In genomic region chr16:31492921-31493549, GRCm38 (mm10) we compare ENCODE assay signal across 8 mouse cellular contexts.
DNase-seq lines count a peak whose midpoint lies in the region; ATAC-seq and TF ChIP-seq lines count a peak whose summit lies in the region.
"Had no signal": no experiment of that assay in that cellular context is flagged by ENCODE, and none has a peak within 500 bp of the region (broad histone marks: within the 10 kb centered on the region; RNA-seq: fewer than 3 reads in every experiment).

No protein-coding gene starts in this region.

- TF ChIP-seq POLR2A in liver, adult 2 months (IDR thresholded peaks at IDR 0.05; ENCODE audit: extremely low read depth, insufficient read depth, low read length), result no peak

- H3K4me2 ChIP-seq in liver, embryonic 12.5 days, result no peak overlapping the region
- H3K4me2 ChIP-seq in hindbrain, embryonic 14.5 days (replicated peaks), result no peak overlapping the region
- peak overlapping the region; percentile 12; the same call in 1 of the 2 replicates for H3K4me2 ChIP-seq in midbrain, embryonic 14.5 days (ENCODE audit: low read length)
- H3K4me2 ChIP-seq: liver, embryonic 15.5 days had no signal

- H3K79me2 ChIP-seq in liver, adult 2 months (ENCODE audit: control insufficient read depth, insufficient read depth, low read length), result no peaks in the 10 kb centered on the region

- WGBS in liver, adult 2 months, result 29% methylated on average over 12 of the region's 12 CpGs
- WGBS in liver, embryonic 12.5 days (ENCODE audit: insufficient replicate concordance), result 40% methylated on average over 12 of the region's 12 CpGs
- WGBS in hindbrain, embryonic 14.5 days, result 24% methylated on average over 12 of the region's 12 CpGs
- WGBS in midbrain, embryonic 14.5 days, result 23% methylated on average over 12 of the region's 12 CpGs

- H3K9ac ChIP-seq in liver, adult 2 months (ENCODE audit: low read depth, low read length), result no peak overlapping the region
- H3K9ac ChIP-seq in liver, embryonic 12.5 days, result no peak overlapping the region
- no peak overlapping the region for H3K9ac ChIP-seq in hindbrain, embryonic 14.5 days
- 0 out of 2 replicates have a peak overlapping the region, but pooled peaks have one; percentile 1 for H3K9ac ChIP-seq in midbrain, embryonic 14.5 days (replicated peaks; ENCODE audit: low read length)
- H3K9ac ChIP-seq: liver, embryonic 15.5 days had no signal

- no peak for TF ChIP-seq CTCF in liver, adult 2 months (IDR thresholded peaks at IDR 0.05; ENCODE audit: low read depth, low read length)

- no peaks in the 10 kb centered on the region for H3K27me3 ChIP-seq in liver, adult 2 months (ENCODE audit: control insufficient read depth, insufficient read depth, low read length)
- peaks cover 35% of the 10 kb centered on the region for H3K27me3 ChIP-seq in liver, embryonic 12.5 days (replicated peaks)
- H3K27me3 ChIP-seq in hindbrain, embryonic 14.5 days (ENCODE audit: control insufficient read depth, insufficient read depth, low read length), result no peaks in the 10 kb centered on the region
- H3K27me3 ChIP-seq in midbrain, embryonic 14.5 days (ENCODE audit: control insufficient read depth, insufficient read depth, low read length), result no peaks in the 10 kb centered on the region

- H3K27ac ChIP-seq in liver, adult 2 months (replicated peaks; ENCODE audit: insufficient read depth, low read depth, low read length), result peak overlapping the region; percentile 30; the same call in 1 of the 2 replicates
- no peak overlapping the region for H3K27ac ChIP-seq in liver, embryonic 12.5 days
- no peak overlapping the region for H3K27ac ChIP-seq in hindbrain, embryonic 14.5 days
- H3K27ac ChIP-seq in midbrain, embryonic 14.5 days (replicated peaks; ENCODE audit: low read depth, low read length), result no peak overlapping the region
- H3K27ac ChIP-seq: liver, embryonic 15.5 days had no signal

- intact Hi-C loops in left cerebral cortex, postnatal 25 days (cut with DNase I), result no loop called here

- no peak for ATAC-seq in liver, embryonic 12.5 days
- ATAC-seq in hindbrain, embryonic 14.5 days (ENCODE audit: low FRiP score), result peak; percentile 26; the same call in 1 of the 2 replicates
- ATAC-seq in midbrain, embryonic 14.5 days (ENCODE audit: low FRiP score, low TSS enrichment), result no peak

- H3K4me1 ChIP-seq in liver, adult 2 months (ENCODE audit: control insufficient read depth, insufficient read depth, low read length), result peaks cover 14% of the 10 kb centered on the region
- peaks cover 11% of the 10 kb centered on the region; the same call in 1 of the 2 replicates for H3K4me1 ChIP-seq in liver, embryonic 12.5 days
- H3K4me1 ChIP-seq in hindbrain, embryonic 14.5 days (replicated peaks; ENCODE audit: control insufficient read depth, insufficient read depth, low read length), result peaks cover 16% of the 10 kb centered on the region
- peaks cover 27% of the 10 kb centered on the region for H3K4me1 ChIP-seq in midbrain, embryonic 14.5 days (ENCODE audit: control insufficient read depth, insufficient read depth, low read length)
- H3K4me1 ChIP-seq: liver, embryonic 15.5 days had no signal

- H3K4me3 ChIP-seq in liver, adult 2 months (ENCODE audit: insufficient read depth, low read depth, low read length), result no peak overlapping the region
- H3K4me3 ChIP-seq in liver, embryonic 12.5 days, result no peak overlapping the region
- H3K4me3 ChIP-seq in hindbrain, embryonic 14.5 days (replicated peaks; ENCODE audit: low read length), result no peak overlapping the region
- no peak overlapping the region for H3K4me3 ChIP-seq in midbrain, embryonic 14.5 days (replicated peaks; ENCODE audit: low read depth, low read length)
- H3K4me3 ChIP-seq: liver, embryonic 15.5 days had no signal

- H3K9me3 ChIP-seq in liver, embryonic 12.5 days (replicated peaks), result no peaks in the 10 kb centered on the region
- no peaks in the 10 kb centered on the region for H3K9me3 ChIP-seq in hindbrain, embryonic 14.5 days (ENCODE audit: control insufficient read depth, low read length)
- H3K9me3 ChIP-seq in midbrain, embryonic 14.5 days (ENCODE audit: control insufficient read depth, low read length), result no peaks in the 10 kb centered on the region
- H3K9me3 ChIP-seq: liver, embryonic 15.5 days had no signal

- no peaks in the 10 kb centered on the region for H3K36me3 ChIP-seq in liver, adult 2 months (ENCODE audit: control insufficient read depth, insufficient read depth, low read length)
- no peaks in the 10 kb centered on the region for H3K36me3 ChIP-seq in liver, embryonic 12.5 days
- H3K36me3 ChIP-seq in hindbrain, embryonic 14.5 days (replicated peaks; ENCODE audit: control insufficient read depth, insufficient read depth), result no peaks in the 10 kb centered on the region
- H3K36me3 ChIP-seq in midbrain, embryonic 14.5 days (ENCODE audit: control insufficient read depth, insufficient read depth, low read length), result no peaks in the 10 kb centered on the region
- H3K36me3 ChIP-seq: liver, embryonic 15.5 days had no signal

- DNase-seq in liver, adult 2 months (ENCODE audit: extremely low read depth, low read depth, low spot score), result peak; percentile 83
- DNase-seq in cerebellum, postnatal 25 days, result peak; percentile 68
- DNase-seq in hindbrain, embryonic 14.5 days (ENCODE audit: low spot score), result peak; percentile 39
- DNase-seq in midbrain, embryonic 14.5 days, result peak; percentile 54
- no peak for DNase-seq in thymus, postnatal 10 days (ENCODE audit: low spot score in 2 of 2)
- no peak for DNase-seq in left cerebral cortex, postnatal 25 days (ENCODE audit: low spot score in 2 of 2)

Comparison
In these comparisons a context has a peak if more than half of its experiments do, and no peak if none do; other contexts are left out.
1. DNase-seq: peak in liver, adult 2 months (single experiment), cerebellum, postnatal 25 days (2 of 2), hindbrain, embryonic 14.5 days (single experiment) and midbrain, embryonic 14.5 days (single experiment); none in thymus, postnatal 10 days (0 of 2) and left cerebral cortex, postnatal 25 days (0 of 2).